Mouse (Mus musculus) testis, adult 2 months (tissue): ENCODE measurements around the gene Svs6. TPM values are rescaled to one million over a fixed set of nuclear protein-coding genes. Genes with fewer than 3 reads are reported as not detected.

Source experiments
- H3K27ac ChIP-seq: fragments of 200-500 bp; 2 replicates; pipeline ENCODE4 v1.5.1; 2012; ENCODE audit warnings: low read depth, low read length; ENCODE audit not compliant: control insufficient read depth, insufficient read depth
- H3K27me3 ChIP-seq: fragments of 200-500 bp; 2 replicates; pipeline ENCODE4 v1.6.1; 2012; ENCODE audit warnings: mild to moderate bottlenecking, low read length, moderate library complexity; ENCODE audit not compliant: control insufficient read depth, insufficient read depth
- H3K36me3 ChIP-seq: fragments of 200-500 bp; 2 replicates; pipeline ENCODE4 v1.6.1; 2012; ENCODE audit warnings: mild to moderate bottlenecking, low read length; ENCODE audit not compliant: control insufficient read depth, insufficient read depth
- H3K4me1 ChIP-seq: fragments of 200-500 bp; 2 replicates; pipeline ENCODE4 v1.6.1; 2012; ENCODE audit warnings: low read length; ENCODE audit not compliant: control insufficient read depth, insufficient read depth
- H3K4me3 ChIP-seq: fragments of 200-500 bp; 2 replicates; pipeline ENCODE4 v1.5.1; 2012; ENCODE audit warnings: low read depth, mild to moderate bottlenecking, low read length, moderate library complexity, mixed read lengths; ENCODE audit not compliant: control insufficient read depth
- CTCF ChIP-seq: fragments of 200-500 bp; IDR thresholded peaks from 2 replicates; pipeline ENCODE4 v1.5.1; 2012; ENCODE audit warnings: low read depth, mild to moderate bottlenecking, inconsistent platforms, low read length, moderate library complexity; ENCODE audit not compliant: control insufficient read depth, insufficient read depth, insufficient replicate concordance
- POLR2A ChIP-seq: fragments of 200-500 bp; IDR thresholded peaks from 2 replicates; pipeline ENCODE4 v1.6.1; 2012; ENCODE audit warnings: low read depth, mild to moderate bottlenecking, inconsistent platforms, low read length, moderate library complexity; ENCODE audit not compliant: control insufficient read depth
- polyA plus RNA-seq: library from polyadenylated mRNA; depleted of rRNA; stranded (reverse); fragments of >200 nt; gene quantifications from 2 replicates; pipeline ENCODE4 v1.2.3, GENCODE M21; 2012

Gene Svs6
- polyA plus RNA-seq, 1 experiment, result not detected

GRCm38 (mm10) chr2:164348980-164349379, 32.4 kb downstream of the Svs6 start:
- Histone ChIP-seq H3K4me3 (no peak overlapping the region), H3K4me1 (peaks cover 4% of the 10 kb centered on the region; the same call in 1 of the 2 replicates), H3K27ac (no peak overlapping the region), H3K36me3 (no peaks in the 10 kb centered on the region), H3K27me3 (no peaks in the 10 kb centered on the region)
- no peak for TF ChIP-seq POLR2A
- TF ChIP-seq CTCF, result no peak

GRCm38 (mm10) chr2:164352697-164353096, 36.1 kb downstream of the Svs6 start:
- Histone ChIP-seq H3K27me3 (no peaks in the 10 kb centered on the region), H3K4me1 (peaks cover 4% of the 10 kb centered on the region; the same call in 1 of the 2 replicates), H3K4me3 (no peak overlapping the region), H3K27ac (no peak overlapping the region), H3K36me3 (no peaks in the 10 kb centered on the region)
- TF ChIP-seq POLR2A (no peak), CTCF (no peak)

DNA sequence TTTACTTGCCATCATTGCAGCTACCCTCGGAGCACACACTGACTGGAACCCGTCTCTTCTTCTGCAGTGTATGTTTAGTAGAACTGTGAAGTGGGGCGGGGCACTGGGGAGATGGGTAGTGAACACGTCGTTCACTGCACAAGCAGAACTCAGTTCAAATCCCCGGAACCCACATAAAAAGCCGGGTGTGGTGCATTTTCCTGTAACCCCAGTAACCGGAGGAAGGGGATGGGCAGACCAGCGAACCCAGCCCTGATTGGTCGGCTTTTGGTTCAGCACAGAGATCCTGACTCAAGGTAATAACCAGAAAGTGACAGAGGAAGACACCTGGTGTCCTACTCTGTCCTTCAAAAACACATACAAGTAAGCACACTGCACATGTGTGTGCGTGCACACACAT, 36.8 kb downstream of the Svs6 start:
- Histone ChIP-seq H3K4me1 (peaks cover 4% of the 10 kb centered on the region; the same call in 1 of the 2 replicates), H3K27me3 (no peaks in the 10 kb centered on the region), H3K36me3 (no peaks in the 10 kb centered on the region), H3K4me3 (no peak overlapping the region), H3K27ac (no peak overlapping the region)
- no peak for TF ChIP-seq POLR2A
- no peak for TF ChIP-seq CTCF

GRCm38 (mm10) chr2:164356177-164356967, 39.8 kb downstream of the Svs6 start:
- H3K4me3 ChIP-seq, result no peak overlapping the region
- TF ChIP-seq CTCF (no peak), POLR2A (no peak)
- no peak overlapping the region for H3K27ac ChIP-seq
- no peaks in the 10 kb centered on the region for H3K4me1 ChIP-seq
- H3K36me3 ChIP-seq, result no peaks in the 10 kb centered on the region
- no peaks in the 10 kb centered on the region for H3K27me3 ChIP-seq

DNA sequence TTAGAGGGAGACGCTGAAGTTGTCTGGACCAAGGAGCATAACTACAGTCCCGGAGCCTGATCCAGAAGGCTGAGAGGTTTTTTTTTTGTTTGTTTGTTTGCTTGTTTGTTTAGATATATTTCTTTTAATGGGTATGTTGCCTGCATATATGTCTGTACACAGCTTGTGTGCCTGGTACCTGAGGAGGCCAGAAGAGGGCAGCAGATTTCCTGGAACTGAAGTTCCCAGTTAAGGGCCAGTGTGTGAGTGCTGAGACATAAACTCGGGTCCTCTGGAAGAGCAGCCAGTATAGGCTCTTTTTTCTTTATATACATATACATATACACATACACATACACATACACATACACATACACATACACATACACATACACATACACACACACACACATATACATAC, 41.8 kb downstream of the Svs6 start:
- no peak overlapping the region for H3K4me3 ChIP-seq
- TF ChIP-seq POLR2A, result no peak
- TF ChIP-seq CTCF, result no peak
- no peak overlapping the region for H3K27ac ChIP-seq
- H3K36me3 ChIP-seq, result no peaks in the 10 kb centered on the region
- no peaks in the 10 kb centered on the region for H3K4me1 ChIP-seq
- H3K27me3 ChIP-seq, result no peaks in the 10 kb centered on the region

GRCm38 (mm10) chr2:164359031-164359430, 42.5 kb downstream of the Svs6 start:
- Histone ChIP-seq H3K4me1 (no peaks in the 10 kb centered on the region), H3K27ac (no peak overlapping the region), H3K36me3 (no peaks in the 10 kb centered on the region), H3K27me3 (no peaks in the 10 kb centered on the region), H3K4me3 (no peak overlapping the region)
- no peak for TF ChIP-seq POLR2A
- TF ChIP-seq CTCF, result no peak

GRCm38 (mm10) chr2:164359668-164360067, 43.1 kb downstream of the Svs6 start:
- H3K36me3 ChIP-seq, result no peaks in the 10 kb centered on the region
- no peaks in the 10 kb centered on the region for H3K4me1 ChIP-seq
- no peak overlapping the region for H3K4me3 ChIP-seq
- no peaks in the 10 kb centered on the region for H3K27me3 ChIP-seq
- H3K27ac ChIP-seq, result no peak overlapping the region
- TF ChIP-seq POLR2A (no peak), CTCF (no peak)
